Mouse (Mus musculus): Measurements from ENCODE around the gene Ppp2r5d. TPM values are rescaled to one million over a fixed set of nuclear protein-coding genes. Genes with fewer than 3 reads are reported as not detected.
A peak's percentile ranks its signal among the peaks of the same experiment; 100 is the strongest.

Gene Ppp2r5d
- polyA plus RNA-seq, 1 experiment = 137 TPM

GRCm38 (mm10) chr17:46745506-46745905 is 40.6 kb upstream of the Ppp2r5d start:
- Histone ChIP-seq H3K4me3 (replicated peaks; ENCODE audit: insufficient read depth, low read depth, low read length) (no peak overlapping the region), H3K27me3 (ENCODE audit: control insufficient read depth, insufficient read depth, low read length) (no peaks in the 10 kb centered on the region), H3K27ac (ENCODE audit: insufficient read depth, low read length) (no peak overlapping the region), H3K4me1 (ENCODE audit: control insufficient read depth, insufficient read depth, low read length) (no peaks in the 10 kb centered on the region)
- no peak for TF ChIP-seq POLR2A (IDR thresholded peaks at IDR 0.05; ENCODE audit: borderline replicate concordance, insufficient read depth, low read length)
- TF ChIP-seq CTCF (IDR thresholded peaks at IDR 0.05; ENCODE audit: borderline replicate concordance, insufficient read depth, low read depth, low read length) = no peak
- DNase-seq = no peak
- 85% methylated on average over 2 of the region's 2 CpGs for WGBS

DNA sequence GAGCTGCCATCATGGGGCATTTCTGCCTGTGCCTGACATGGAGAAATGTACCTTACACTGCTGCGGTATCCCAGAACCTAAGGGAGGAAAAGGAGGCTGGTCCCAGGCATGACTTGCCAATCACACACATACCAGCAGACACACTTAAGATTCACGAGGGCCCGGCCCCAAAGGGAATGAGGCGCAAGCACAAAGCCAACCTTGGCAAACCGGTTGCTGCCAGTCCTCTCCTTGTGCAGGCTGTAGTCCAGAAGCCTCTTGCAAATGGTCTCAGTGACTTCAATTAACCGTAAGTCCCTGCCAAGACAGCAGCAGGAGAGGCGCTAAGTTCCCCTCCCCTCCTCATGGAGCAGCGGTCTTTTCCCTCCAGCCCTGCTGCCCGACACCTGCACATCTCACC is 38.1 kb upstream of the Ppp2r5d start:
- Histone ChIP-seq H3K27ac (ENCODE audit: insufficient read depth, low read length) (no peak overlapping the region), H3K4me1 (ENCODE audit: control insufficient read depth, insufficient read depth, low read length) (no peaks in the 10 kb centered on the region), H3K27me3 (ENCODE audit: control insufficient read depth, insufficient read depth, low read length) (no peaks in the 10 kb centered on the region), H3K4me3 (replicated peaks; ENCODE audit: insufficient read depth, low read depth, low read length) (no peak overlapping the region)
- no peak for DNase-seq
- no peak for TF ChIP-seq CTCF (IDR thresholded peaks at IDR 0.05; ENCODE audit: borderline replicate concordance, insufficient read depth, low read depth, low read length)
- TF ChIP-seq POLR2A (IDR thresholded peaks at IDR 0.05; ENCODE audit: borderline replicate concordance, insufficient read depth, low read length) = no peak
- 39% methylated on average over 9 of the region's 9 CpGs for WGBS

DNA sequence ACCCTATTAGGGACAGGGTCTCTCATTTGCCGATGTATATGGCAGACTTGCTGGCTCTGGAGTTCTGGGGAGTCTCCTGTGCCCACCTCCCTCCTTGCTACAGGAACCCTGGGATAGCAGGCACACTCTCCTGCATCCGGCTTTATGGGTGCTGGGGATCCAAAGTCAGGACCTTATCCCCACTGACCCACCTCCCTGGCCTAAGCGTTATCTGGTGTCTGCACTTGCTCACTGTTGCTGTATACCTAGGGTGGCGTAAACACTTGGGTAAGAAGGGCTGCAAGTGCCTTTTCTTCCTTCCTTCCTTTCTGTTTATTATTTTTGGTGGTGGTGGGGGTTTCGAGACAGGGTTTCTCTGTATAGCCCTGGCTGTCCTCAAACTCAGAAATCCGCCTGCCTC is 36.4 kb upstream of the Ppp2r5d start:
- Histone ChIP-seq H3K27me3 (ENCODE audit: control insufficient read depth, insufficient read depth, low read length) (no peaks in the 10 kb centered on the region), H3K4me1 (ENCODE audit: control insufficient read depth, insufficient read depth, low read length) (no peaks in the 10 kb centered on the region), H3K4me3 (replicated peaks; ENCODE audit: insufficient read depth, low read depth, low read length) (no peak overlapping the region), H3K27ac (ENCODE audit: insufficient read depth, low read length) (no peak overlapping the region)
- WGBS = 95% methylated on average over 6 of the region's 6 CpGs
- DNase-seq = no peak
- TF ChIP-seq POLR2A (IDR thresholded peaks at IDR 0.05; ENCODE audit: borderline replicate concordance, insufficient read depth, low read length) (no peak), CTCF (IDR thresholded peaks at IDR 0.05; ENCODE audit: borderline replicate concordance, insufficient read depth, low read depth, low read length) (no peak)

- WGBS = 61% methylated on average over 10 of the region's 10 CpGs
- no peak overlapping the region for H3K4me3 ChIP-seq (replicated peaks; ENCODE audit: insufficient read depth, low read depth, low read length)
- H3K27me3 ChIP-seq (ENCODE audit: control insufficient read depth, insufficient read depth, low read length) = no peaks in the 10 kb centered on the region
- TF ChIP-seq CTCF (IDR thresholded peaks at IDR 0.05; ENCODE audit: borderline replicate concordance, insufficient read depth, low read depth, low read length) = peak; percentile 35; the same call in 1 of the 2 replicates
- TF ChIP-seq POLR2A (IDR thresholded peaks at IDR 0.05; ENCODE audit: borderline replicate concordance, insufficient read depth, low read length) = no peak
- H3K4me1 ChIP-seq (ENCODE audit: control insufficient read depth, insufficient read depth, low read length) = no peaks in the 10 kb centered on the region
- no peak overlapping the region for H3K27ac ChIP-seq (ENCODE audit: insufficient read depth, low read length)
- DNase-seq = no peak
Measured at GRCm38 (mm10) chr17:46736160-46736559, 31.2 kb upstream of the Ppp2r5d start.

- 88% methylated on average over 7 of the region's 7 CpGs for WGBS
- H3K4me1 ChIP-seq (ENCODE audit: control insufficient read depth, insufficient read depth, low read length) = no peaks in the 10 kb centered on the region
- TF ChIP-seq CTCF (IDR thresholded peaks at IDR 0.05; ENCODE audit: borderline replicate concordance, insufficient read depth, low read depth, low read length) (no peak), POLR2A (IDR thresholded peaks at IDR 0.05; ENCODE audit: borderline replicate concordance, insufficient read depth, low read length) (no peak)
- H3K27me3 ChIP-seq (ENCODE audit: control insufficient read depth, insufficient read depth, low read length) = no peaks in the 10 kb centered on the region
- no peak overlapping the region for H3K27ac ChIP-seq (ENCODE audit: insufficient read depth, low read length)
- no peak for DNase-seq
- no peak overlapping the region for H3K4me3 ChIP-seq (replicated peaks; ENCODE audit: insufficient read depth, low read depth, low read length)
Measured at GRCm38 (mm10) chr17:46735287-46735686, 30.4 kb upstream of the Ppp2r5d start.

DNA sequence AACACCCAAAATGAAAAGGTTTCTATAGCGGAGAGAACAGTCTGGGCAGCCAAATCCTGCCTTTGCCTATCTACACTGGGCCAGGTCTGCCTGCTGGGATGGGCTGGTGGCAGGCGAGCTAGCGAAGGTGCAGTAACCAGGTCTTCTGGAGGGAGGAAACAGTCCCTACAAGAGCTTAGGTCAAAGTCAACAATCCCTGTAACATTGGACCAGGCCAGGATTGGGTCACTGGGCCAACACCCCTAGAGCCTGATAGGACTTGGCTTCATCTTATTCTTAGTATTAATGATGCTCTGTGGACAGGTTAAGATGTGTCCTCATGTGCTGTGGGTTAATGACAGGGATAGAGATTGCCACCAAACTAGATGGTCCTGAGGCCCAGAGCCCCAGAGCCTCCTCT is 29.1 kb upstream of the Ppp2r5d start:
- no peaks in the 10 kb centered on the region for H3K27me3 ChIP-seq (ENCODE audit: control insufficient read depth, insufficient read depth, low read length)
- TF ChIP-seq POLR2A (IDR thresholded peaks at IDR 0.05; ENCODE audit: borderline replicate concordance, insufficient read depth, low read length) = no peak
- no peak for TF ChIP-seq CTCF (IDR thresholded peaks at IDR 0.05; ENCODE audit: borderline replicate concordance, insufficient read depth, low read depth, low read length)
- peaks cover 4% of the 10 kb centered on the region; the same call in 1 of the 2 replicates for H3K4me1 ChIP-seq (ENCODE audit: control insufficient read depth, insufficient read depth, low read length)
- H3K27ac ChIP-seq (ENCODE audit: insufficient read depth, low read length) = no peak overlapping the region
- 97% methylated on average over 3 of the region's 3 CpGs for WGBS
- no peak overlapping the region for H3K4me3 ChIP-seq (replicated peaks; ENCODE audit: insufficient read depth, low read depth, low read length)
- no peak for DNase-seq

DNA sequence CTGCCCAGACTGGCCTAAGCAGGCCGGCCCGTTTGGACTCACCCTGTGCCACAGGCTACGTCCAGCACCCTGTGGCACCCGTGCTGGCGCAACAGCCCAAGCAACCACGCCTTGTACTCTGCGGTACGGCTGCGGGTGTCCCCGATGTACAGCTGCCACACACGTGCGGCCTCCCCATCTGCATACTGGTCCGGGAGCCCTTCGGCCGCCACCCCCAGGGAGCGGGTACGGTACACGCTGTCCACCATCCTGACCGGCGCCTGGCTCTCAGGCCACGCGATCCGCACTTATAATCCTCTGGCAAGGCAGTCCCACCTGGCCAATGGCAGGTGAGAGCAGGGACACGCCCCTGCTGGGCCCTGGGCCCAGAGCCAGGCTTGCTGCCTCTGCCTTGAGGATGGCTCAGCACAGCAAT is 24.0 kb upstream of the Ppp2r5d start, which contains the start of gene Gnmt:
TSS of gene Gnmt (minus strand) at position 265 of the 415 bp plus-strand sequence.
- Histone ChIP-seq H3K27ac (ENCODE audit: insufficient read depth, low read length) (peak within 1 kb of the TSS; percentile 72), H3K4me3 (replicated peaks; ENCODE audit: insufficient read depth, low read depth, low read length) (peak within 1 kb of the TSS; percentile 63), H3K27me3 (ENCODE audit: control insufficient read depth, insufficient read depth, low read length) (no peaks in the 10 kb centered on the region), H3K4me1 (ENCODE audit: control insufficient read depth, insufficient read depth, low read length) (peaks cover 28% of the 10 kb centered on the region)
- peak; percentile 88 to 89 for DNase-seq
- TF ChIP-seq CTCF (IDR thresholded peaks at IDR 0.05; ENCODE audit: borderline replicate concordance, insufficient read depth, low read depth, low read length) (no peak), POLR2A (IDR thresholded peaks at IDR 0.05; ENCODE audit: borderline replicate concordance, insufficient read depth, low read length) (peak; percentile 64)
- WGBS = 2% methylated on average over 24 of the region's 24 CpGs

DNA sequence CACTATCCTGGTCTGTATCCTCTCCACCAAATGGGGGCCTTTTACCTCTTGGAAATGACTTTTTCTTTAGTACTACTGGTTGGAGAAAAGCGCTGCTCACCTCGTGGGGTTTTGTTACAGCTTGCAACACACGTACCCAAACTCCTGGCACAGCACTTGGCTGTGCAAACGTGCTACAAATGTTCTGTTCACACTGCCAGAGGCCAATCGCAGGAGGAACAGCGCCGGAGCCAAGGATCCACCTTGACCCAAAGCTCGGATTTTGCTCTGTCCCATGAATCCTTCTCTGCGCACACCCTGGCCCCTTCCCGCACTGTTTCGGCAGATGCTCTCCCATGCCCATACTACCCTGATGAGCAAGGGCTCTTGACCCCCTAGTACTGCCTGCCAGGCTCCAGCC is 23.6 kb upstream of the Ppp2r5d start:
- H3K4me1 ChIP-seq (ENCODE audit: control insufficient read depth, insufficient read depth, low read length) = peaks cover 28% of the 10 kb centered on the region
- peak overlapping the region; percentile 72 for H3K27ac ChIP-seq (ENCODE audit: insufficient read depth, low read length)
- no peak for DNase-seq
- H3K27me3 ChIP-seq (ENCODE audit: control insufficient read depth, insufficient read depth, low read length) = no peaks in the 10 kb centered on the region
- peak overlapping the region; percentile 63 for H3K4me3 ChIP-seq (replicated peaks; ENCODE audit: insufficient read depth, low read depth, low read length)
- 28% methylated on average over 11 of the region's 11 CpGs for WGBS
- TF ChIP-seq CTCF (IDR thresholded peaks at IDR 0.05; ENCODE audit: borderline replicate concordance, insufficient read depth, low read depth, low read length) = no peak
- no peak for TF ChIP-seq POLR2A (IDR thresholded peaks at IDR 0.05; ENCODE audit: borderline replicate concordance, insufficient read depth, low read length)
